Mouse (Mus musculus): ENCODE data around the gene Lamb2.
A peak's percentile ranks its signal among the peaks of the same experiment; 100 is the strongest.

The Lamb2 gene

GRCm38 (mm10) chr9:108461675-108462074 lies 17.9 kb upstream of the Lamb2 start:
- DNase-seq = no peak

GRCm38 (mm10) chr9:108462192-108462591 lies 17.3 kb upstream of the Lamb2 start:
- DNase-seq = no peak

GRCm38 (mm10) chr9:108463713-108464112 lies 15.8 kb upstream of the Lamb2 start:
- DNase-seq = no peak

- DNase-seq = no peak
These were observed 13.3 kb upstream of the Lamb2 start for GRCm38 (mm10) chr9:108466219-108466618.

- DNase-seq = no peak
These were observed 10.1 kb upstream of the Lamb2 start for GRCm38 (mm10) chr9:108469430-108469829.

GRCm38 (mm10) chr9:108469845-108470244 lies 9.7 kb upstream of the Lamb2 start:
- no peak for DNase-seq

- DNase-seq = no peak
These were observed 5.0 kb upstream of the Lamb2 start for GRCm38 (mm10) chr9:108474528-108474927.

GRCm38 (mm10) chr9:108478638-108479156 lies 839 bp upstream of the Lamb2 start:
- peak; percentile 83 for DNase-seq

- peak; percentile 3 for DNase-seq
These were observed 295 bp upstream of the Lamb2 start for GRCm38 (mm10) chr9:108479241-108479640.

- DNase-seq = no peak
These were observed 1.4 kb downstream of the Lamb2 start for GRCm38 (mm10) chr9:108480813-108481519.

- DNase-seq = no peak
These were observed 2.1 kb downstream of the Lamb2 start for GRCm38 (mm10) chr9:108481520-108482210.

- DNase-seq = no peak
These were observed 3.7 kb downstream of the Lamb2 start for GRCm38 (mm10) chr9:108483051-108483790.

- DNase-seq = no peak
These were observed 4.5 kb downstream of the Lamb2 start for GRCm38 (mm10) chr9:108484021-108484420.

- DNase-seq = no peak
These were observed 5.9 kb downstream of the Lamb2 start for GRCm38 (mm10) chr9:108485301-108485875.

GRCm38 (mm10) chr9:108486973-108487530 lies 7.5 kb downstream of the Lamb2 start:
- no peak for DNase-seq

GRCm38 (mm10) chr9:108488403-108488802 lies 8.9 kb downstream of the Lamb2 start:
- no peak for DNase-seq

- DNase-seq = peak; percentile 5
These were observed 9.7 kb downstream of the Lamb2 start for GRCm38 (mm10) chr9:108489215-108489614.

GRCm38 (mm10) chr9:108489702-108490558 lies 10.4 kb downstream of the Lamb2 start:
- DNase-seq = no peak

- DNase-seq = peak; percentile 98
These were observed 11.2 kb downstream of the Lamb2 start, which contains the start of gene Usp19 for GRCm38 (mm10) chr9:108490559-108491285. Usp19 (plus strand) TSS chr9:108490602.

GRCm38 (mm10) chr9:108491286-108491580 lies 11.7 kb downstream of the Lamb2 start:
- no peak for DNase-seq
